Mouse (Mus musculus) v-Abl transformed pro-B cells (cell line): ENCODE data around the gene Gsta2.

ENCODE experiments used
- in situ Hi-C, 2 experiments: fragments of 400-800 bp; cut with MboI; formaldehyde crosslinking; loops; one replicate each; pipeline ENCODE4 v1.15.1; 2025; ENCODE audit not compliant: unreplicated experiment in 2 of 2

The Gsta2 gene

DNA sequence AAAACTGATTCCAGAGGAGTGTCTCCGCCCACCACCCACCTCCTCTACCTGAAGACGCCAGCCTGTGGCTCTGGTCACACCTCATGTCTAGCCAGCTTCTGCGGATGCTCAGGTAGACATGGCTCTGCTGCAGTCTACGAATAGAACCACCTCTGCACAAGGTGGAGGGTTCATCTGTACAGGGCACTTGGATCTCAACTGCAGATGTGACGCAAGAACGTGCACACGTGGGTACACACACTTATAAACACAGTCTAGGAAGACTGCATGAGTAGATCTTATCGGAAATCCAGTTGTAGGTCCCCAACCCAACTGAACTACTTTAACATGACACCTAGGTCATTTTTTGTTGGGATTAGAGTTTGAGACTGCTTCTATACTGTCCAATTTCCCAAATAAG lies at the start of gene Gsta2:
Gene Gsta2, minus strand, starts transcription at position 178 of the 400 bp plus-strand sequence.
- in situ Hi-C loops = loop anchor here (5.0 to 10.0 kb wide), 4 partner anchors 192 to 1369 kb away; partner anchors contain the start of gene Col12a1 (in 1 of the 2)

GRCm38 (mm10) chr9:78401596-78401995 lies 46.0 kb upstream of the Gsta2 start:
- in situ Hi-C loops = no loop called here

GRCm38 (mm10) chr9:78400570-78400969 lies 45.0 kb upstream of the Gsta2 start:
- in situ Hi-C loops = no loop called here

- in situ Hi-C loops = no loop called here
Measured at GRCm38 (mm10) chr9:78396517-78396916, 40.9 kb upstream of the Gsta2 start.

DNA sequence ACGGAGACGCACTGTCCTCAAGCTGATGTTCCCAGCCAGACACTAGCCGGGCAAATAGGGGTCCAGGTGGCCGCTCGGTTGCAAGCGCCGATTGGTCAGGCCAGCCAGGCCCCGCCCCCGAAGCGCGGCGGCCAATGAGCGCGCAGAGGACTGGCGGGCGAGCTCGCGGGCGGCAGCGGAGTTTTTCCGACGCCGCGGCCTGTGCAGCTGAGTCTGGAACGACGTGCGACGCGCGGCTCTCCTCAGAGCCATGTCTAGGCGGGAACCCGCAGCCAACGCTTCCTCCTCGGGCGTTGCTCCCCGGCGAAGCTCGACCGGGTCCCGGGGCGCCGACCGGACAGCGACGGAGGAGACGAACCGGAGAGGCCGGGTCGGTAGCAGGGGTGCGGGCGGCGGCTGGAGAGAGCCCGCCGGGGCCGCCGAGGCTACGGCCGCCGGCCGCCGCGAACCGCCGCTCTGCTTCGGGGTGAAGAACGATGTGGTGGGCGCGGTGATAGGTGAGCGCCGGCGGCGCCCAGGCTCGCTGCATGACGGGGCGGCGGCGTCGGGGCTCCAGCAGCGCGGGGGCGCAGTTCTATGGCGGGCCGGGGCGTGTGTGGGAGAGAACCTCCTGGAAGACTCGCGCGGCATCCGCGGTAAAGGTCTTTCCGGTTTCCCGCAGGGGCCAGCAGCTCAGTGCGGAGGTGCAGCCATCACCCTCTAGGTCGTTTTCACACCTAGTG lies 40.2 kb upstream of the Gsta2 start, which contains the start of gene Ddx43:
Gene Ddx43, plus strand, starts transcription at position 148 of the 722 bp plus-strand sequence.
- in situ Hi-C loops = no loop called here

GRCm38 (mm10) chr9:78395244-78395629 lies 39.6 kb upstream of the Gsta2 start:
- in situ Hi-C loops = no loop called here

DNA sequence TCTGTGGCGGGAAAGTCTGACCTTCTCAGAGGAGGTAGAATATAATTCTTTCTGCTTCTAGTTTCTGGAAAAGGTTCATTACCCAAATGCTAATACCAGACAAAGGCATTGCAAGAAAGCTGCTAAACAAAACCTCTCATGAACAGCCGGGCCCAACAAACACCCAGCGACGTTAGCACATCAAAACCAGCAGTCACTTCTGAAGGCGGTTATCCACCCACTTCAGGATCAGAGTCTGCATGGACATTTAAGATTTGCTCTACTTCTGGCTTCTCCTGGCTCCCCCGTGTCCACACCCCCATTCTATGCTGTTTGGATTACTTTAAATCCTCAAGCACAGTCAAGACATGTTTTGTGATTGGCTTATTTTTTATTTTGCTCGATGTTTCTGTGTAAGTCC lies 39.0 kb upstream of the Gsta2 start:
- in situ Hi-C loops = no loop called here

DNA sequence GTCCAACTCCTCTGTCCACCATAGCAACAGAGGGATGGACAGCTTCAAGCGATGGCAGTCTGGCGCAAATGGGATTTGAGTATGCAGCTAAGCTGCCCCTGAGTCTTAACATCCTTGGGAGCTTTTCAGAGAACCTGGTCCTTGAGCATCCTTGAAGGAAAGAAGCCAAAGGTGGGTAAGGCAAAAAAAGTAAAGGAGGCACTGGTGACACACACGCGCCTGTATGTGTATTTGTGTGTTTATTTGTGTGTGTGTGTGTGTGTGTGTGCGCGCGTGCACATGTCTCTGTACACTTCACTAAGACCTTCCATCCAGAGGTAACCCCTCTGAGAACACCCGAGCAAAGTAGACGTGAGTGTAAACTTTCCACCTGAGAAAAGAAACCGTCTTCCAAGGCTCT lies 38.2 kb upstream of the Gsta2 start:
- in situ Hi-C loops = no loop called here

GRCm38 (mm10) chr9:78389981-78390380 lies 34.4 kb upstream of the Gsta2 start:
- in situ Hi-C loops = no loop called here

GRCm38 (mm10) chr9:78386947-78387346 lies 31.4 kb upstream of the Gsta2 start:
- in situ Hi-C loops = no loop called here

DNA sequence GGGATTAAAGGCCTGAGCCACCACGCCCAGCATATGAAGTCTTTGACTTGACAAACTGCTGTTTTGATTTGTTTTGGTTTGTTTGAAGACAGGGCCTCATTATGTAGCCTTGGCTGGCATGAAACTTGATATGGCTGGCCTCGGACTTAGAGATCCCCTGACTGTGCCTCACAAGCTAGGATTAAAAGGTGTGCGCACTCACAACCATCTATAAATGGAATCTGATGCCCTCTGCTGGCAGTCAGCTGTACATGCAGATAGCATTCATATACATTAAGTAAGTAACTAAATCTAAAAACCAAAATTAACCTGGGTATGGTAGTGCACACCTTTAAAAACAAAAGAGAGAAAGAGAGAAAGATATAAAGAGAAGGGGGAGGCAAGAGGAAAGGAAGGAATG lies 30.3 kb upstream of the Gsta2 start:
- in situ Hi-C loops = no loop called here

DNA sequence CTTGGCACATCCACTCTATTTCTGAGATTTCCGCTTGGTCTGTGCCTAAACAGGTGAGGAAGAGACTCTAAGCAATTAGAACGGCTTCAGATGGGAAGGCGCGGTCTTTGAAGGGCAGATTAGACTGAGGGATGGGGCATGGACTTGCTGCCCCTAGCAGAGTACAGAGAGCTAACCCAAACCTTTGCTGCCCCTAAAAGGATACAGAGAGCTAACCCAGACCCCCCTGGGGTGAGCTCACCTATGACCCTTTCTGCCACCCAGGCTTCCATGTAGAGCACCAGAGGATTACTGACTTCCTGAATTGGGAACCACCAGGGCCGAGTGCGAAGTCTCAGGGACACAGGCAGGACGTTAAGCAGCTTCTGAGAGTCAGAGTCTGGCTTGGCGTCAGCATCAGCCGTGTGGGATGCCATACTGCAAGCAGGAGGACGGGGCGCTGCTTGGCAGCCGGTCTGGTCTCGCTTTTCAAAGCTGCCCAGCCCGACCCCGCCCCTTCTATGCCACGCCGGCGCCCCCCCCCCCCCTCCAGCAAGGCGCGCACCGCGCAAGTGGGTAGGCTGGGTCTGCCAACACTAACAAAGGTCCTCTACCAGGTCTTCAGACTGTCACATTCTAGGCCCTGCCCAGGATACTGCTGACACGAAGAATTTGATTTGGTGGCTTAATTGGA lies 22.7 kb upstream of the Gsta2 start, which contains the start of gene Ooep:
Gene Ooep, minus strand, starts transcription at position 613 of the 673 bp plus-strand sequence.
- in situ Hi-C loops = no loop called here

- in situ Hi-C loops = no loop called here
Measured at GRCm38 (mm10) chr9:78377546-78377945, 22.0 kb upstream of the Gsta2 start.

DNA sequence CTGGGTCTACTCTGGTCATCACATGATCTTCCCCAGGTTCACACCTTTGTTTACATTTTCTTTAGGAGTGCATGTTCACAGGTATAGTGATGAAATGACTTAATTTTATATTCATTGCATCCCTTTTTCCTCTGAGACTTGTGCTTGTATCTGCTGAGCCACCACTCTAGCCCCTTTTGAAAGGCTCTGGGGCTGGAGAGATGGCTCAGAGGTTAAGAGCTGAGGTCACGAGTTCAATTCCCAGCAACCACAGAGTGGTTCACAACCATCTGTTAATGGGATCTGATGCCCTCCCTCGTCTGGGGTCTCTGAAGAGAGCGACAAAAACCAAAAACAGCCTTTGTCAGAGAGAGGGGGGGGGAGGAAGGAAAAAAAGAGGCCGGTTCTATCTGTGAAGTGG lies 19.9 kb upstream of the Gsta2 start:
- in situ Hi-C loops = no loop called here

DNA sequence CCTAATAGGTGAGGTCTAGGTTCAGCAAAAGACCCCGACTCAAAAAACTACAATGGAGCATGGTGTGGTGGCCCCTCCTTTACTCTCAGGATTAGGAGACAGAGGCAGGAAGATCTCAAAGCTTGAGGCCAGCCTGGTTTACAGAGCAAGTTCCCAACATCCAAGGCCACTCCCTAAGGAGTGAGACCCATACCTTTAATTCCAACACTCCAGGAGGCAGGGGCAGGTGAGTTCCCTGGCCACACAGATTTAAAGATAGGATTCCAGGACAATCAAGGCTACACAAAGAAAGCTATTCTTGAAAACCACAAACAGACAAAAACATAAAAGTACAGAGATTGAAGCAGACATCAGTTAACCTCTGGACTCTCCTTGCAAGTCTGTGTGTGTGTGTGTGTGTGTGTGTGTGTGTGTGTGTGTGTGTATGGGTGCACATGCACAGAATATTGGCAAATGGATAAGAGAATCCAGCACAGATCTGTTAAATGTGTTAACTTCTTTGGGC lies 19.3 kb upstream of the Gsta2 start:
- in situ Hi-C loops = no loop called here

GRCm38 (mm10) chr9:78374397-78374796 lies 18.8 kb upstream of the Gsta2 start:
- in situ Hi-C loops = no loop called here

DNA sequence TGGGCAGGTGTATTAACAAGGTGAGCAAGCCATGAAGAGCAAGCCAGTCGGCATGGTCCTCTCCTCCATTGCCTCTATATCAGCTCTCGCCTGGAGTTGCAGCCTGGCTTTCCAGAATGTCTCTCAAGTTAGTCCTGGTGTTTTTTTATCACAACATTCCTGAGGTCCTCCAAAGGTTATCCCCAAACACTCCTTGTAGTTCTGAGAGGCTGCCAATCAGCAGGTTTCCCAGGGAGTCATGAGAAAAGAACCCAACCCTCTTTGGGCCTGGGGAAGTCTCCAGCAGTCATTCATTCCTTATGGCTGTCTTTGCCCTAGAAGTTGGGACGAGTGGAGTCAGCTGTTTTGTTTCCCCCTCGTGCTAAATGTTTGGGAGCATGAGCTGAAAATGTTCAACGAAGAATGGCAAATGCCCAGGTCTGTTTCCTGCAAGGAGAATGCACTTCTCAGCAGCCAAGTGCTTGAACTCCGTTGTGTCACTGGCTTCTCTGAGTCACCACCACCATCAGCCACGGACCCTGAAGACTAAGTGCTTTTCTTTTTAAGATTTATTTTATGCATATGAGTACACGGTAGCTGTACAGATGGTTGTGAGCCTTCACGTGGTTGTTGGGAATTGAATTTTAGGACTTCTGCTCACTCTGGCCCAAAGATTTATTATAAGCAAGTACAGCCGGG lies 17.4 kb upstream of the Gsta2 start:
- in situ Hi-C loops = no loop called here

GRCm38 (mm10) chr9:78371441-78371840 lies 15.9 kb upstream of the Gsta2 start:
- in situ Hi-C loops = no loop called here

GRCm38 (mm10) chr9:78369786-78370185 lies 14.2 kb upstream of the Gsta2 start:
- in situ Hi-C loops = no loop called here

DNA sequence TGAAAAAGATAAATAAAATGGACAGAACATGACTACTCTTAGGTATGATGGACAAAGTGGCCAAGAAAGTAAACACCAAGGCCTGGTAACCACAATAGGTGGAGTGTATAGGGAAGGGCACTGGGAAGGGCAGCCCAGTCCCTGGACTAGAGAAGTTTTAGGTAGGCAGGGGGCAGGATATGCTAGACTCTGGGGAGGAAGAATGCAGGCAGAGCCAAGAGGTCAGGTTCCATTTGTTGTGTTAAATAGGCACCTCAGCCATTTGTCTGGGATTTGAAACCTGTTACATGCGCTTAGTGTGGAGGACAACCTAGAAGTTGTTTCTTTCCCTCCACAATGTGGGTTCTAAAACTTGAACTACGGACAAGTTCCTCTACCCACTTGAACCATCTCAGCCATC lies 13.8 kb upstream of the Gsta2 start:
- in situ Hi-C loops = no loop called here

- in situ Hi-C loops = no loop called here
Measured at GRCm38 (mm10) chr9:78368671-78369293, 13.2 kb upstream of the Gsta2 start.
